Mouse (Mus musculus) ES-Bruce4 (cell line): ENCODE data around the gene Dlgap1.

Experiments used
- CTCF ChIP-seq: IDR thresholded peaks from one replicate; pipeline ENCODE4 v1.8.1; 2011; ENCODE audit warnings: low read depth, low read length
- EP300 ChIP-seq: IDR thresholded peaks from 2 replicates; pipeline ENCODE4 v1.6.1; 2011; ENCODE audit warnings: low read depth, low read length; ENCODE audit not compliant: insufficient read depth

- no peak for TF ChIP-seq EP300
- TF ChIP-seq CTCF: no peak
These were observed 825.4 kb downstream of the Dlgap1 start for GRCm38 (mm10) chr17:70794291-70794690.
